Mouse (Mus musculus) kidney, adult 9 months (tissue): ENCODE results near the gene Defb35.
"Not testable (repeated sequence)": the region's sequence is repeated elsewhere in the genome, so short reads cannot be mapped to it uniquely, and the experiment has no call there.

Experiments used
- DNase-seq: peaks from one replicate; pipeline ENCODE4 v3.0.0; 2022

Gene Defb35

GRCm38 (mm10) chr8:21938052-21938451, at the start of gene Defb35:
TSS of gene Defb35 (plus strand) at chr8:21938352.
- not testable (repeated sequence) for DNase-seq

- peak; percentile 54 for DNase-seq
Measured at GRCm38 (mm10) chr8:21906290-21906689, 31.9 kb upstream of the Defb35 start, which contains the start of gene Defb11. TSS of gene Defb11 (minus strand) at chr8:21906412.

- no peak for DNase-seq
Measured at GRCm38 (mm10) chr8:21911931-21912330, 26.2 kb upstream of the Defb35 start.

- no peak for DNase-seq
Measured at GRCm38 (mm10) chr8:21912554-21912953, 25.6 kb upstream of the Defb35 start.

GRCm38 (mm10) chr8:21915625-21916024, 22.5 kb upstream of the Defb35 start:
- DNase-seq: no peak

GRCm38 (mm10) chr8:21930754-21931153, 7.4 kb upstream of the Defb35 start:
- not testable (repeated sequence) for DNase-seq

GRCm38 (mm10) chr8:21932610-21933009, 5.5 kb upstream of the Defb35 start, which contains the start of gene Defb15:
TSS of gene Defb15 (minus strand) at chr8:21932710.
- DNase-seq: no peak

- no peak for DNase-seq
Measured at GRCm38 (mm10) chr8:21946462-21946861, 8.3 kb downstream of the Defb35 start, which contains the start of gene Defb13. TSS of gene Defb13 (plus strand) at chr8:21946762.

GRCm38 (mm10) chr8:21947311-21948017, 9.3 kb downstream of the Defb35 start:
- peak; percentile 12 for DNase-seq

- DNase-seq: peak; percentile 64
Measured at GRCm38 (mm10) chr8:21955321-21955720, 17.2 kb downstream of the Defb35 start.

GRCm38 (mm10) chr8:21956336-21956735, 18.2 kb downstream of the Defb35 start:
- DNase-seq: no peak

GRCm38 (mm10) chr8:21958414-21958813, 20.3 kb downstream of the Defb35 start, which contains the start of gene Fam90a1a:
TSS of gene Fam90a1a (plus strand) at chr8:21958714.
- no peak for DNase-seq

- no peak for DNase-seq
Measured at GRCm38 (mm10) chr8:21966646-21967045, 28.5 kb downstream of the Defb35 start.

GRCm38 (mm10) chr8:21969475-21969874, 31.3 kb downstream of the Defb35 start, which contains the start of gene Ccdc70:
TSS of gene Ccdc70 (plus strand) at chr8:21969775.
- DNase-seq: no peak

GRCm38 (mm10) chr8:21978193-21978592, 40.0 kb downstream of the Defb35 start:
- DNase-seq: no peak

- DNase-seq: peak; percentile 19
Measured at GRCm38 (mm10) chr8:21981664-21982337, 43.6 kb downstream of the Defb35 start.
